Mouse (Mus musculus) lung, embryonic 15.5 days (tissue): Measurements from ENCODE around the gene Scamp4. TPM values are rescaled to one million over a fixed set of nuclear protein-coding genes. Genes with fewer than 3 reads are reported as not detected.
A peak's percentile ranks its signal among the peaks of the same experiment; 100 is the strongest.
"Not testable (repeated sequence)": the region's sequence is repeated elsewhere in the genome, so short reads cannot be mapped to it uniquely, and the experiment has no call there.

Source experiments
- ATAC-seq: fragments of 200-750 bp; cut with Nextera tagmentation; 2 replicates; pipeline ENCODE4 v1.8.0; 2017; ENCODE audit warnings: moderate number of reproducible peaks, borderline replicate concordance; ENCODE audit not compliant: low FRiP score, low TSS enrichment; ENCODE audit errors: extremely low read depth
- H3K27ac ChIP-seq: fragments of 300-500 bp; sonication (generic); 2 replicates; pipeline ENCODE4 v1.5.1; 2015; ENCODE audit warnings: moderate library complexity, mild to moderate bottlenecking, inconsistent platforms
- H3K27me3 ChIP-seq: fragments of 300-500 bp; sonication (generic); 2 replicates; pipeline ENCODE4 v1.6.1; 2015; ENCODE audit warnings: inconsistent platforms
- H3K36me3 ChIP-seq: fragments of 300-500 bp; sonication (generic); 2 replicates; pipeline ENCODE4 v1.6.1; 2015; ENCODE audit warnings: inconsistent platforms
- H3K4me1 ChIP-seq: fragments of 300-500 bp; sonication (generic); 2 replicates; pipeline ENCODE4 v1.6.1; 2015; ENCODE audit warnings: inconsistent platforms
- H3K4me2 ChIP-seq: fragments of 300-500 bp; sonication (generic); 2 replicates; pipeline ENCODE4 v1.6.1; 2015; ENCODE audit warnings: inconsistent platforms, mild to moderate bottlenecking, moderate library complexity
- H3K4me3 ChIP-seq: fragments of 300-500 bp; sonication (generic); 2 replicates; pipeline ENCODE4 v1.5.1; 2015; ENCODE audit warnings: mild to moderate bottlenecking, inconsistent platforms
- H3K9ac ChIP-seq: fragments of 300-500 bp; sonication (generic); 2 replicates; pipeline ENCODE4 v1.6.1; 2015; ENCODE audit warnings: inconsistent platforms
- H3K9me3 ChIP-seq: fragments of 300-500 bp; sonication (generic); 2 replicates; pipeline ENCODE4 v1.6.1; 2016; ENCODE audit warnings: inconsistent platforms
- WGBS: fragments of 180-500 bp; shearing (Covaris S2); methylation state at CpG from one replicate; pipeline ENCODE4 v1.1.7; 2015; 5-methylcytosine and 5-hydroxymethylcytosine counted together
- polyA plus RNA-seq: library from polyadenylated mRNA; unstranded; fragments of >200 nt; fragmentation: Nextera tagmentation; extraction: Ambion mirVana; gene quantifications from 2 replicates; pipeline ENCODE4 v1.2.1, GENCODE M21; 2015

Scamp4 gene
- polyA plus RNA-seq, 1 experiment from 2014 or later, result 84.8 TPM

GRCm38 (mm10) chr10:80604988-80605387 lies 2.3 kb downstream of the Scamp4 start:
- H3K36me3 ChIP-seq, result peaks cover 37% of the 10 kb centered on the region
- H3K9ac ChIP-seq, result no peak overlapping the region
- no peaks in the 10 kb centered on the region for H3K9me3 ChIP-seq
- no peaks in the 10 kb centered on the region for H3K27me3 ChIP-seq
- H3K27ac ChIP-seq, result no peak overlapping the region
- ATAC-seq, result no peak
- H3K4me3 ChIP-seq, result no peak overlapping the region
- peaks cover 19% of the 10 kb centered on the region for H3K4me1 ChIP-seq
- WGBS, result 86% methylated on average over 2 of the region's 2 CpGs
- no peak overlapping the region for H3K4me2 ChIP-seq

GRCm38 (mm10) chr10:80605721-80606120 lies 3.0 kb downstream of the Scamp4 start, which contains the start of gene Gm49322:
TSS of gene Gm49322 (plus strand) at chr10:80606021.
- WGBS, result 61% methylated on average over 2 of the region's 4 CpGs
- H3K4me2 ChIP-seq, H3K27ac ChIP-seq, H3K4me3 ChIP-seq, ATAC-seq, H3K27me3 ChIP-seq, H3K9ac ChIP-seq, H3K9me3 ChIP-seq: not testable (repeated sequence)
- peaks cover 43% of the 10 kb centered on the region for H3K36me3 ChIP-seq
- peaks cover 19% of the 10 kb centered on the region for H3K4me1 ChIP-seq

DNA sequence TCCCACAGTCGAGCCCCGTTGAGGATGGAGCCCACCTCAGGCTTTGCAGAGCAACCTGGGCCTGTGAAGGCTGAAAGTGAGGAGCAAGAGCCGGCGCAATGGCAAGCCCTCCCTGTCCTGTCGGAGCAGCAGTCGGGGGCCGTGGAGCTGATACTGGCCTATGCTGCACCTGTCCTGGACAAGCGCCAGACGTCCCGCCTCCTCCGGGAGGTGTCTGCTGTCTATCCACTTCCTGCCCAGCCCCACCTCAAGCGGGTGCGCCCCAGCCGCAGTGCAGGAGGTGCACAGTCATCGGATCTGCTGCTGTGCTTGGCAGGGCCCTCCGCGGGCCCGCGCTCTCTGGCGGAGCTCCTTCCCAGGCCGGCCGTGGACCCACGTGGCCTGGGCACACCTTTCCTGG lies 3.6 kb downstream of the Scamp4 start:
- Histone ChIP-seq H3K36me3 (peaks cover 46% of the 10 kb centered on the region), H3K27me3 (no peaks in the 10 kb centered on the region), H3K27ac (no peak overlapping the region), H3K4me2 (no peak overlapping the region), H3K9me3 (no peaks in the 10 kb centered on the region), H3K4me1 (peaks cover 19% of the 10 kb centered on the region), H3K9ac (no peak overlapping the region), H3K4me3 (no peak overlapping the region)
- no peak for ATAC-seq
- WGBS, result 87% methylated on average over 23 of the region's 23 CpGs

DNA sequence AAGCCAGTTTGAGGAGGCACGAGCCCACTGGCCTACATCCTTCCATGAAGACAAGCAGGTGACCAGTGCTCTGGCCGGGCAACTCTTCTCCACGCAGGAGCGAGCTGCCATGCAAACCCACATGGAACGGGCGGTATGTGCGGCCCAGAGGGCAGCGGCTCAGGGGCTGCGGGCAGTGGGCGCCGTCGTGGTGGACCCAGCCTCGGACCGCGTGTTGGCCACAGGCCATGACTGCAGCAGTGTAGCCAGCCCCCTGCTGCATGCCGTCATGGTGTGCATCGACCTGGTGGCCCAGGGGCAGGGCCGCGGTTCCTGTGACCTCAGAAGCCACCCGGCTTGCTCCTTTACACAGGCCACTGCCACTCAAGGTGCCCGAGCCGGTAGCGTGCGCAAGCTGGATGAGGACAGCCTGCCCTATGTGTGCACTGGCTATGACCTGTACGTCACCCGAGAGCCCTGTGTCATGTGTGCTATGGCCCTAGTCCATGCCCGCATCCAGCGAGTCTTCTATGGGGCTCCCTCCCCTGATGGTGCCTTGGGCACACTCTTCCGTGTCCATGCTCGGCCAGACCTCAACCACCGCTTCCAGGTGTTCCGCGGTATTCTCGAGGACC lies 4.2 kb downstream of the Scamp4 start:
- WGBS, result 96% methylated on average over 34 of the region's 34 CpGs
- Histone ChIP-seq H3K4me2 (no peak overlapping the region), H3K4me1 (peaks cover 19% of the 10 kb centered on the region), H3K27me3 (no peaks in the 10 kb centered on the region), H3K4me3 (no peak overlapping the region), H3K36me3 (peaks cover 46% of the 10 kb centered on the region), H3K9me3 (no peaks in the 10 kb centered on the region), H3K27ac (no peak overlapping the region), H3K9ac (no peak overlapping the region)
- no peak for ATAC-seq

- H3K9me3 ChIP-seq, result no peaks in the 10 kb centered on the region
- H3K4me1 ChIP-seq, result peaks cover 11% of the 10 kb centered on the region
- no peaks in the 10 kb centered on the region for H3K27me3 ChIP-seq
- 0 out of 2 replicates have a peak overlapping the region, but pooled peaks have one; percentile 2 for H3K9ac ChIP-seq
- H3K4me3 ChIP-seq, result no peak overlapping the region
- 80% methylated on average over 3 of the region's 3 CpGs for WGBS
- H3K27ac ChIP-seq, result no peak overlapping the region
- H3K36me3 ChIP-seq, result peaks cover 58% of the 10 kb centered on the region
- no peak for ATAC-seq
- H3K4me2 ChIP-seq, result no peak overlapping the region
These were observed 5.8 kb downstream of the Scamp4 start for GRCm38 (mm10) chr10:80608435-80608834.

DNA sequence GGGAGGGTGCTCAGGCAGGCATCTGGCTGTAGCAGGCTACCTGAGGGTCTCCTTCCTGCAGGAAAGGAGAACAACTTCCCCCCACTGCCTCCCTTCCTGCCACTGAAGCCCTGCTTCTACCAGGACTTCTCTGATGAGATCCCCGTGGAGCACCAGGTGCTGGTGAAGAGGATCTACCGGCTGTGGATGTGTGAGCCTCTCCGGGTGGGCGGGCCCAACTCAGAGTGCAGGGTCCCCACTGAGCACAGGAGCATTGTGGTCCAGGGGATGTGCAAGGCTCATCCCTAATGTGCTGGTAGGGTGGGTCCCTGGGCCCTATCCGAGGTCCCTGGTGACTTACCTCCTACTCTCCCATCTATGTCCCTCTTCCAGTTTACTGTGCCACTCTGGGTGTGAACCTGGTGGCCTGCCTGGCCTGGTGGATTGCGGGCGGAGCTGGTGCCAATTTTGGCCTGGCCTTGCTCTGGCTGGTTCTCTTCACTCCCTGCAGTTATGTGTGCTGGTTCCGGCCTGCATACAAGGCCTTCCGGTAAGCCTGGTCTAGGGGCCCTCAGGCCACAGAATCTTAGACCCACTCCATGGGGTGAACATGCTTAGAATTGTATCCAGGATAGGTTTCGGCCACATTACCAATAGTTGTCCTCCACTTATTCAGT lies 6.7 kb downstream of the Scamp4 start:
- no peak for ATAC-seq
- H3K36me3 ChIP-seq, result peaks cover 58% of the 10 kb centered on the region
- 87% methylated on average over 10 of the region's 10 CpGs for WGBS

GRCm38 (mm10) chr10:80610116-80610785 lies 7.6 kb downstream of the Scamp4 start:
- no peak for ATAC-seq
- H3K9ac ChIP-seq, result no peak overlapping the region; the same call in 1 of the 2 replicates
- no peak overlapping the region for H3K27ac ChIP-seq
- no peaks in the 10 kb centered on the region for H3K27me3 ChIP-seq
- H3K36me3 ChIP-seq, result peaks cover 67% of the 10 kb centered on the region
- no peak overlapping the region for H3K4me2 ChIP-seq
- no peaks in the 10 kb centered on the region for H3K4me1 ChIP-seq
- no peak overlapping the region for H3K4me3 ChIP-seq
- WGBS, result 85% methylated on average over 9 of the region's 9 CpGs
- no peaks in the 10 kb centered on the region for H3K9me3 ChIP-seq

More for the DNA sequence above, 6.7 kb downstream of the Scamp4 start:
- H3K4me2 ChIP-seq, result no peak overlapping the region
- no peaks in the 10 kb centered on the region for H3K9me3 ChIP-seq
- H3K27ac ChIP-seq, result no peak overlapping the region
- no peak overlapping the region for H3K9ac ChIP-seq
- H3K27me3 ChIP-seq, result no peaks in the 10 kb centered on the region
- H3K4me3 ChIP-seq, result no peak overlapping the region
- H3K4me1 ChIP-seq, result peaks cover 3% of the 10 kb centered on the region; the same call in 1 of the 2 replicates

DNA sequence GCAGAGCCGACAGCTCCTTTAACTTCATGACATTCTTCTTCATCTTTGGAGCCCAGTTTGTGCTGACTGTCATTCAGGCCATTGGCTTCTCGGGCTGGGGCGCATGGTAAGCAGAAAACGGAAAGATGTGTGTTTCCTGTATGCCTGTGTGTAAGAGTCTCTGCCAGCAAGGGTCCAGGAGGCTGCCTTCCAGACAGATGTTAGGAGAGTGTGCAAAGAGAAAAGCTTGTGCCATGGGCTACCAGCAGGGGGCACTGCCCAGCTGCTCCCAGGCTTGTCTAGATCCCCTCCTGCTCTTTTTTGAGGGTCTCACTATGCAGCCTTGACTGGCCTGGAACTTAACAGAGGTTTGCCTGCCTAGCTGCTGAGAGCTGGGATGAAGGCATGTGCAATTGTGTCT lies 8.4 kb downstream of the Scamp4 start:
- ATAC-seq, result no peak
- Histone ChIP-seq H3K9ac (no peak overlapping the region), H3K4me3 (no peak overlapping the region), H3K4me1 (no peaks in the 10 kb centered on the region), H3K9me3 (no peaks in the 10 kb centered on the region), H3K36me3 (peaks cover 71% of the 10 kb centered on the region), H3K27ac (no peak overlapping the region), H3K4me2 (no peak overlapping the region), H3K27me3 (no peaks in the 10 kb centered on the region)
- 53% methylated on average over 4 of the region's 4 CpGs for WGBS

DNA sequence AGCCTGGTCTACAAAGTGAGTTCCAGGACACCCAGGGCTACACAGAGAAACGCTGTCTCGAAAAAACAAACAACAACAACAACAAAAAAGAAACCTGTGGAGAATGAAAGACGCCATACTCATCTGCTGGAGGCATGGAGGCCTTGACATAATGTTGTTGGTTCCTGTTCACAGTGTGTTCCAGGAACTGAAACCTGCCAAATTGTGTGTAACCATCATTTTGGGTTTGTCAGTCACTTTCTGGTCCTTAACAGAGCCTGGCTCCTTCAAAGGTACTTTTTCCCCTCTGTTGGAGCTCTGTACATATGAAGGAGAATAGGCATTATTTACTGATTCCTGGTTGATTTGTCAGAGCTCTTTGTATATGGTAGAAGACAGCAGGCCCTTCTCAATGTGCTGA lies 9.2 kb downstream of the Scamp4 start:
- Histone ChIP-seq H3K4me2 (no peak overlapping the region), H3K27ac (no peak overlapping the region), H3K36me3 (peaks cover 63% of the 10 kb centered on the region), H3K27me3 (no peaks in the 10 kb centered on the region), H3K4me1 (no peaks in the 10 kb centered on the region), H3K9me3 (no peaks in the 10 kb centered on the region), H3K9ac (no peak overlapping the region), H3K4me3 (no peak overlapping the region)
- no peak for ATAC-seq
- WGBS, result 93% methylated on average over 3 of the region's 3 CpGs

DNA sequence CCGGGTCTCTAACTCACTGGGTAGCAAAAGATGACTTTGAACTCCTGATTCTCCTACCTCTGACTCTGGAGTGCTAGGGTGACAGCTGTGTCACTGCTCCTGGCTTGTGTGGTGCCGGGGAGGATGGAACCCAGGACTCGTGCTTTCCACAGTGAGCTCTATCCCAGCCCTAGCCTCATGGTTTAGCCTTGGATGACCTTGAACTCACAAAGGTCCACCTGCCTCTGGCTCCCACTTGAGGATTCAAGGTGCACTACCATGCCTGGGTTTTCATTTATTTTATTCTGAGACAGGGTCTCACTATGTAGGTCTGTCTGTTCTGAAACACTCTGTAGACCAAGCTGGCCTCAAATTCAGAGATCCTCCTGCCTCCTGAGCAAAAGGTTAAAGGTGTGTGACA lies 11.1 kb downstream of the Scamp4 start:
- Histone ChIP-seq H3K4me3 (no peak overlapping the region), H3K9ac (no peak overlapping the region), H3K27ac (no peak overlapping the region), H3K36me3 (peaks cover 44% of the 10 kb centered on the region), H3K4me2 (no peak overlapping the region), H3K4me1 (no peaks in the 10 kb centered on the region), H3K27me3 (no peaks in the 10 kb centered on the region), H3K9me3 (no peaks in the 10 kb centered on the region)
- 82% methylated on average over 3 of the region's 3 CpGs for WGBS
- no peak for ATAC-seq

- H3K9ac ChIP-seq, result no peak overlapping the region
- no peaks in the 10 kb centered on the region for H3K9me3 ChIP-seq
- H3K27ac ChIP-seq, result no peak overlapping the region
- no peaks in the 10 kb centered on the region for H3K27me3 ChIP-seq
- ATAC-seq, result no peak
- H3K4me1 ChIP-seq, result no peaks in the 10 kb centered on the region
- H3K4me3 ChIP-seq, result no peak overlapping the region
- H3K36me3 ChIP-seq, result peaks cover 39% of the 10 kb centered on the region
- WGBS, result 91% methylated on average over 6 of the region's 6 CpGs
- no peak overlapping the region for H3K4me2 ChIP-seq
These were observed 11.7 kb downstream of the Scamp4 start for GRCm38 (mm10) chr10:80614351-80614750.

- WGBS, result 48% methylated on average over 9 of the region's 9 CpGs
- Histone ChIP-seq H3K27me3 (no peaks in the 10 kb centered on the region), H3K4me1 (peaks cover 6% of the 10 kb centered on the region; the same call in 1 of the 2 replicates), H3K27ac (peak overlapping the region; percentile 63), H3K4me3 (no peak overlapping the region), H3K36me3 (peaks cover 16% of the 10 kb centered on the region), H3K4me2 (no peak overlapping the region), H3K9me3 (no peaks in the 10 kb centered on the region), H3K9ac (no peak overlapping the region)
- no peak for ATAC-seq
These were observed 15.5 kb downstream of the Scamp4 start for GRCm38 (mm10) chr10:80618181-80618580.
